Mouse (Mus musculus) ES-E14 (cell line): Measurements from ENCODE around the gene Zbtb20. TPM values are rescaled to one million over a fixed set of nuclear protein-coding genes. Genes with fewer than 3 reads are reported as not detected.

Experiments
- DNase-seq: peaks from one replicate; pipeline ENCODE4 v3.0.0-alpha.2; 2013; ENCODE audit warnings: low read depth, low spot score
- H3K27ac ChIP-seq: 2 replicates; pipeline ENCODE4 v1.5.1; 2012; ENCODE audit warnings: low read depth, mild to moderate bottlenecking, low read length, moderate library complexity, mixed read lengths; ENCODE audit not compliant: poor library complexity, insufficient read depth, severe bottlenecking
- H3K36me3 ChIP-seq: 2 replicates; pipeline ENCODE4 v1.6.1; 2012; ENCODE audit warnings: mild to moderate bottlenecking, low read length, moderate library complexity, mixed read lengths; ENCODE audit not compliant: control insufficient read depth, poor library complexity, insufficient read depth, severe bottlenecking
- H3K4me1 ChIP-seq, 2 experiments: fragments of 150-350 bp in 1 of 2; sonication (generic) in 1 of 2; 2 replicates each; pipeline ENCODE4 v1.6.1; 2012; ENCODE audit warnings: low read length in 2 of 2, mild to moderate bottlenecking in 1 of 2, mixed read lengths in 1 of 2; ENCODE audit not compliant: control insufficient read depth in 2 of 2, insufficient read depth in 2 of 2, poor library complexity in 1 of 2
- H3K4me3 ChIP-seq, 2 experiments: fragments of 150-350 bp in 1 of 2; sonication (generic) in 1 of 2; 2 replicates each; pipeline ENCODE4 v1.5.1; 2012; ENCODE audit warnings: low read length in 2 of 2, low read depth in 1 of 2, mild to moderate bottlenecking in 1 of 2, mixed read lengths in 1 of 2; ENCODE audit not compliant: insufficient read depth in 1 of 2, poor library complexity in 1 of 2, severe bottlenecking in 1 of 2
- H3K9ac ChIP-seq: 2 replicates; pipeline ENCODE4 v1.6.1; 2012; ENCODE audit warnings: low read depth, mild to moderate bottlenecking, low read length, mixed read lengths; ENCODE audit not compliant: poor library complexity, insufficient read depth, severe bottlenecking
- H3K9me3 ChIP-seq: fragments of 150-350 bp; sonication (generic); 2 replicates; pipeline ENCODE4 v1.6.1; 2012; ENCODE audit warnings: low read depth, mild to moderate bottlenecking, low read length; ENCODE audit not compliant: control insufficient read depth, insufficient read depth
- CHD2 ChIP-seq: IDR thresholded peaks from 2 replicates; pipeline ENCODE4 v1.6.1; 2014; ENCODE audit warnings: mild to moderate bottlenecking, low read depth, low read length, inconsistent platforms
- HCFC1 ChIP-seq: IDR thresholded peaks from 2 replicates; pipeline ENCODE4 v1.6.1; 2012; ENCODE audit warnings: low read length, inconsistent platforms, borderline replicate concordance; ENCODE audit not compliant: insufficient read depth
- MAFK ChIP-seq: IDR thresholded peaks from 2 replicates; pipeline ENCODE4 v1.6.1; 2014; ENCODE audit warnings: mild to moderate bottlenecking, low read depth, low read length, inconsistent platforms; ENCODE audit not compliant: insufficient read depth
- ZC3H11A ChIP-seq: IDR thresholded peaks from 2 replicates; pipeline ENCODE4 v1.6.1; 2012; ENCODE audit warnings: low read depth, mild to moderate bottlenecking, inconsistent platforms, low read length, borderline replicate concordance
- ZNF384 ChIP-seq: IDR thresholded peaks from 2 replicates; pipeline ENCODE4 v1.6.1; 2012; ENCODE audit warnings: low read depth, low read length, inconsistent platforms
- in situ Hi-C, 2 experiments: fragments of 600-800 bp; cut with MboI; formaldehyde crosslinking; loops; one replicate each; pipeline ENCODE4 v1.15.1; 2025; ENCODE audit warnings: low sequenced_read_pairs in 2 of 2, inconsistent platforms in 1 of 2; ENCODE audit not compliant: unreplicated experiment in 2 of 2
- total RNA-seq: library from RNA; depleted of rRNA; stranded (reverse); fragments of 300-350 nt; gene quantifications from 2 replicates; pipeline ENCODE4 v1.2.3, GENCODE M21; 2012

Gene Zbtb20
- total RNA-seq, 1 experiment = 4.0 TPM

DNA sequence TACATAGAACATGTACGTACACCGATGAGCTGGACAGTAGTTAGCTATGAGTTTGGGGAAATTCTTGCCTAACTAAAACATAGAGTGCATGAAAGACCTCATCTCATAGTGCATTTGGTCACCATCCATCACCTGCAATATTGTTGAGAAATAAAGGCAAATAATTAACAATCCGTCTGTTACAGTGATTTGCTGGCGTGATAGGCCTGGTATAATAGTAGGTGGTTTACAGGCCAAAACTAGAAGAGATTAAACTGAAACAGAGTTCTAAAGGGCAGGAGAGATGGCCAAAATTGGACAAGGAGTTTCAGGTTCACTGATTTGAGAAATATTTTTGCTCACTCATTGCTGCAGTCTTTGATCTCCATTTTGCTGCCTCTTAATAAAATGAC is 460.1 kb downstream of the Zbtb20 start:
- H3K4me3 ChIP-seq = no peak overlapping the region
- no peak overlapping the region for H3K27ac ChIP-seq
- TF ChIP-seq ZC3H11A (no peak), HCFC1 (no peak), CHD2 (no peak), MAFK (no peak), ZNF384 (no peak)
- no peak for DNase-seq
- H3K9ac ChIP-seq = no peak overlapping the region
- H3K9me3 ChIP-seq = no peaks in the 10 kb centered on the region
- no peaks in the 10 kb centered on the region for H3K36me3 ChIP-seq
- no peaks in the 10 kb centered on the region for H3K4me1 ChIP-seq
- in situ Hi-C loops = no loop called here

DNA sequence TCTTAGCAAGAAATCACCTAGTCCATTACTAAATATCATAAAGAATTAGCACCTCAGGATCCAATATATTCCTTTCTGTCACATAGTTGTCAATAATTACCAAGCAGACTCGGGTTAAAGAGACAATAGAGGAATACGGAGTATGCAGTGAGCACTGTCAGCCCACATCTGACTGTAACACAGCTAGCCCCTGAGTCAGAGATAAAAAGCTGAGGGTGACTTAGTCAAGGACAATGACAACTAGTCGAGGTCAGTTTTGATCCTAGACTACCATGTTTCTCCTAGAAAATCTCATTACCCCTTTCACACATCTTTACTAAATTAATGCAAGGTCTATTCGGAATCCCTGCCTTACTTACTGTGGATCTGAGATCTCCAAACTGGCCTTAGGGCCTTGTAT is 465.0 kb downstream of the Zbtb20 start:
- in situ Hi-C loops = no loop called here
- Histone ChIP-seq H3K4me3 (no peak overlapping the region), H3K36me3 (no peaks in the 10 kb centered on the region), H3K9ac (no peak overlapping the region), H3K27ac (no peak overlapping the region), H3K4me1 (no peaks in the 10 kb centered on the region), H3K9me3 (no peaks in the 10 kb centered on the region)
- no peak for DNase-seq
- TF ChIP-seq ZNF384 = no peak
- no peak for TF ChIP-seq HCFC1
- TF ChIP-seq MAFK = no peak
- TF ChIP-seq ZC3H11A = no peak
- no peak for TF ChIP-seq CHD2

DNA sequence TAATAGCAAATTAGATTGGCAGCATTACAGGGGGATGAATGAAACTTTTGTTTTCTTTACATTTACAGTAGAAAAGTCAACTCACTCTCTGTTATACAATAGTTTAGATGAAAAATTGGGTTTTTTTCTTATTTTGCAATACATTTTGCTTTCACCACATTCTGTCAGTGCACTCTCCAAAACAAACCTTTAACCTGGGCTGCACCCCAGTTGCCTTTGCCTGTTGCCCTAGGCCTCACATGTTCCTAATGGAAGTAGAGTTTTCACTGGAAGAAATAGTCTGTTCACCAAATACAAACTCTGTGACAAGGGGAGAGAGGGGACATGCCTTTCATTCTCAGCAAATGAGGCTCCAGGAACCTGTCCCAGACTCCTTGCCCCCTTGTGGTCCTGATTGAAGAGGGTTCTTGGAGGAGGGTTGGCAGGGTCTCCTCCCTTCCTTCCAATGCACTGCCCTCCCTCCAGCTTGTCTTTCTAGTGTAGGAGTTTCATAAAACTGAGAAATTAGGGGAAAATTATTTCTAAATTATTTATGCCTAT is 466.3 kb downstream of the Zbtb20 start:
- in situ Hi-C loops = no loop called here
- H3K4me3 ChIP-seq = no peak overlapping the region
- no peaks in the 10 kb centered on the region for H3K36me3 ChIP-seq
- no peak for TF ChIP-seq ZC3H11A
- TF ChIP-seq CHD2 = no peak
- no peak for TF ChIP-seq ZNF384
- no peak for TF ChIP-seq MAFK
- no peak for TF ChIP-seq HCFC1
- no peak for DNase-seq
- no peaks in the 10 kb centered on the region for H3K4me1 ChIP-seq
- H3K9me3 ChIP-seq = no peaks in the 10 kb centered on the region
- no peak overlapping the region for H3K27ac ChIP-seq
- no peak overlapping the region for H3K9ac ChIP-seq

DNA sequence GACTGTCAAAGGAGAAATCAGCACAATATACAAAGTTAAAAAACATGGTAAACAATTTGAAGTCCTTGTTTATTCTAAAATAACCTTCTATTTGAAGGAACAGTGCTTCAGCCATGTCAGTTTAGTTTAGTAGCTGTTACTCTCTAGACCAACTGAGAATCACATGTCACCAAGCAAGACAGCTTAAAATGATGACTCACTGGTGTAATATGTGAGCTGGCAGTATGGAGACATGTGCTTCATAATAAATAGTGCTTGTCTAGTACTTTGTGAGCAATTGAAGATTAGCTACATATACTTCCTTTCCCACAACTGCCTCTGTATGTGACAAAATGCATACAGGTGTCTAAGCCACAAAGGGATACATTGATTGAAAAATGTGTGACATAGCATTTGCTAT is 470.4 kb downstream of the Zbtb20 start:
- no peaks in the 10 kb centered on the region for H3K36me3 ChIP-seq
- no peaks in the 10 kb centered on the region for H3K9me3 ChIP-seq
- no peaks in the 10 kb centered on the region for H3K4me1 ChIP-seq
- no peak overlapping the region for H3K9ac ChIP-seq
- no peak overlapping the region for H3K4me3 ChIP-seq
- TF ChIP-seq MAFK = no peak
- H3K27ac ChIP-seq = no peak overlapping the region
- in situ Hi-C loops = no loop called here
- no peak for DNase-seq

DNA sequence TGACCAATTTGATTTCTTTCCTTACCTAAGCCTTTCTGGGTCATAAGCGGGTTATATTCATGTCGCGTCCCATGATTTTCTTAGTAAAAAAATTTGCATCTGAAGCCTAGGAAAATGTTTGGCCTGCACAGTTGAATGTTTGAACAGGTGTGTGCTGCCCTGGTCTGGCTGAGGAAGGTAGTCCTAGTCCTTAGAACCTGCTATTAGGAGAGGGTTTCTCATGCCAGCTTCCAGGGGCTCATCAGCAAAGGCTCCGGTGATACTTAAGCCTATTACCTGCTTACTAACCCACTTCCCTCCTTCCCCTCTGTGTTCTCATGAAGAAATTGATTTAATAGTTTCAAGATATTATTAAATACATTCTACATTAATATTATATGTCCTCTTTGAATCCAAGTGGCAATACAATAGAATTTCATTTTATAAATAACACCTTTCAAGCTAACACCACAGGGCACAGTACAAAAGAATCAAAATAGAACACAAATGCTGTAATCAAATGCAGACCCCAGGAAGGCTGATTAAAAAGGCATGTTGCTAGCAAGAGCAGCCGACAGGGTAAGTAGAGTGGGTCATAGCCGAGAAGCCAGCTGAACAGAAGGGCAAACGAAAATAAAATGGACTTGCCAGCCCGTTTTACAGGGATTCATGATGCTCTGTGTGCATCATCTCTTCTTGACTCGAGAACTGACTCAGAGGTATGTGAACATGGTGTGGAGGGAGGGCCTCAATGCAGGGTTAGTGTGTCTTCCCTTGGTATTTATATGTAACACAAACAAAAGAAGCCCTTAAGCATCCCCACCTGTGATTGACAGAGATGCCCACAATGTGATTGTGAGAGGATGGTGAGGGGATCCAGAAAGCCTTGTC is 480.3 kb downstream of the Zbtb20 start:
- Histone ChIP-seq H3K9me3 (no peaks in the 10 kb centered on the region), H3K27ac (no peak overlapping the region), H3K4me3 (no peak overlapping the region), H3K36me3 (no peaks in the 10 kb centered on the region), H3K4me1 (no peaks in the 10 kb centered on the region), H3K9ac (no peak overlapping the region)
- in situ Hi-C loops = no loop called here
- no peak for DNase-seq
- TF ChIP-seq ZNF384 (no peak), HCFC1 (no peak), CHD2 (no peak), MAFK (no peak), ZC3H11A (no peak)
